Mouse (Mus musculus) lung, postnatal 0 days (tissue): ENCODE measurements around the gene Cstad.

Experiments
- CTCF ChIP-seq: IDR thresholded peaks from 2 replicates; pipeline ENCODE4 v1.5.1; 2016; ENCODE audit warnings: antibody characterized with exemption, mild to moderate bottlenecking
- EP300 ChIP-seq: IDR thresholded peaks from 2 replicates; pipeline ENCODE4 v1.6.1; 2016; ENCODE audit warnings: antibody characterized with exemption, mild to moderate bottlenecking, control low read depth

DNA sequence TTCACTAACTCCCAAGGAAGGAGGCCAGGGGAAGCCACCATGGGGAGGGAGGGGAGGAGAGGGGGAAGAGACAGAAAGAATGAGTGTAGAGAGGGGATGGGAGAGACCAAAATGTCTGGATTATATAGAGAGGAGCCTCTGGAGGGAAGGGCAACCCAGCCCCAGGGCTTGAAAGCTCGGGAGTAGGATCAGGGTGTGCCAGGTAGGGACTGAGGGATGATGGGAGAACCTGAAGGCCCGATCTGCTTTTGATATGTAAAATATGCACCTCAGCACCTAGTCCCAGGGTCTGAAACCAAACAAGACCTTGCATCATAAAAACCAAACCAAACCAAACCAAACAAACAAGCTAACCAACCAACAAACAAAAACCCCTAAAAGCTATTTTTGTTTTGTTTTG is 16.8 kb upstream of the Cstad start:
- TF ChIP-seq CTCF (no peak), EP300 (no peak)
